Mouse (Mus musculus) gastrocnemius, adult 18-20 months (tissue): ENCODE data around the gene Atp6v1e1. TPM values are rescaled to one million over a fixed set of nuclear protein-coding genes. Genes with fewer than 3 reads are reported as not detected.
"Not testable (repeated sequence)": the region's sequence is repeated elsewhere in the genome, so short reads cannot be mapped to it uniquely, and the experiment has no call there.

Experiments
- DNase-seq: peaks from one replicate; pipeline ENCODE4 v3.0.0; 2021; ENCODE audit warnings: low spot score
- long read RNA-seq, 2 experiments: library from polyadenylated mRNA; stranded (forward); transcript quantifications; one replicate each; pipeline ENCODE4 v2.0.0; 2021
- total RNA-seq, 2 experiments: library from RNA; stranded (reverse); gene quantifications; 2 replicates each; pipeline ENCODE4 v1.2.3; 2021

The Atp6v1e1 gene
- 100 to 1,000 TPM; 129 to 137 TPM for total RNA-seq
- long read RNA-seq, experiment 1, transcript Atp6v1e1-201 (9 exons, 1,312 nt), result major isoform, 108 of 112 reads
- long read RNA-seq, experiment 1, partial matches to known transcripts, result 2 of 112 reads
- long read RNA-seq, experiment 1, other reads (novel, unspliced or antisense), result 2 of 112 reads
- long read RNA-seq, experiment 2, transcript Atp6v1e1-201 (9 exons, 1,312 nt), result major isoform, 93 of 100 reads
- long read RNA-seq, experiment 2, partial matches to known transcripts, result 1 of 100 reads
- long read RNA-seq, experiment 2, other reads (novel, unspliced or antisense), result 6 of 100 reads

DNA sequence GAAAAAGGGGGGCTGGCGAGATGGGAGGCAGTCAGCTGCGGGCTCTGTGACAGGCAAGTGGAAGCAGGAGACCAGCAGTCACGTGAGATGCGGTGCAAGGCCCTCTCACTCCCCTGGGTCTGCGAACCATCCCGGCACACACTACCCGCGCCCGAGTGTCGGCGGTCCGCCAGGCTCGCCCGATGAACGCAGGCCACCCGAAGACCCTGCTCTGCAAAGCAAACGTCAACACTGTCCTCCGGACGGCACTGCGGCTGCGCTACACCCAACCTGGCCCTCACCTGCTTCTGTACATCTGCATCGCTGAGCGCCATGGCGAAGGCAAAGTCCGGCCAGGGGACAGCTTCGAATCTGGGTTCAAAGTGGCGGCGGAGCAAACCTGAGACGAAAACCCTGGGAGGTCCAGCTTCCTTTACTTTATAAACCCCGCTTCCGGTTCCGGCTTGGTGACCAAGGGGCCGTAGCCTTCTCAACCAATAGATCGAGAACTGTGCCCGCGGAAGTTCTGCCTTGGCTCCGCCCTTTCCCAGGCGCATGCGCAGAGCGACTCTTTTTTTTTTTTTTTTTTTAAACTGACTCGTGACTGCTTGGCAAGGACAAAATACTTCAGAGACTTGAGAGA is at the start of gene Atp6v1e1:
TSS of gene Atp6v1e1 (minus strand) at position 487 of the 622 bp plus-strand sequence.
- DNase-seq, result peak; percentile 92

DNA sequence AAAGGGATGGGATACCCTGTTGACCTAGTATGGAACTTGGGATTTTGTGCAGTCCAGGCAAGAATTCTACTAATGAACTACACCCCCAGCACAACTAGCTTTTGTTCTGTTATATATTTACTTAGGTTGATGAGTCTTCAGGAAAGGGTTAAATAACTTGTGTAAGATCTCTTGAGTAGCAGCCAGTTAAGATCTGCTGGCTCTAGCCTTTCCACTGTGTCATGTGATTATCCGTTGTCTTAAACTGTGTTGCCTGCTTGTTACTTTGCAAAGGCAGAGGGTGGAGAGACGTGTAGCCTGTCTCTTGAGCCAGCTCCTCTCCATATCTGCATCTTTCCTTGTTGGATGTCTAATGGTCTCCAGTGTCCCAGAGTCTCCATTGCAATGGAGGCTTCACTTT is 48.7 kb upstream of the Atp6v1e1 start:
- DNase-seq, result no peak

DNA sequence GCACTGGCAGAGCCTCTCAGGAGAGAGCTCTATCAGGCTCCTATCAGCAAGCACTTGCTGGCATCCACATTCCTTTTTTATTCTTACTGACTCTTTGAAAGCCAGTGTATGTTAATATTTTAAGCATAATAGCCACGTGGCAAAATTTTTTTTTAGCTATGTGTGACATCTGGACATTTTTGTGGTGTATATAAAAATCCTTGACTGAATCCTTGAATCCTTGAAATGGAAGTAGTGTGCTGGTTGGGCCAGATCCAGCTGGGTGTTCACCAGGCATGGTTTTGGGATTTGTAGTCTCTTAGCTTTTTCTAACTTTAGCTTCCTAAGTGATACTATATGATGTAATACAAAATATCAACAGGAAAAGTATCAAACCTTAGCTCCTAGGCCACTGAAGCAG is 46.2 kb upstream of the Atp6v1e1 start:
- DNase-seq, result no peak

DNA sequence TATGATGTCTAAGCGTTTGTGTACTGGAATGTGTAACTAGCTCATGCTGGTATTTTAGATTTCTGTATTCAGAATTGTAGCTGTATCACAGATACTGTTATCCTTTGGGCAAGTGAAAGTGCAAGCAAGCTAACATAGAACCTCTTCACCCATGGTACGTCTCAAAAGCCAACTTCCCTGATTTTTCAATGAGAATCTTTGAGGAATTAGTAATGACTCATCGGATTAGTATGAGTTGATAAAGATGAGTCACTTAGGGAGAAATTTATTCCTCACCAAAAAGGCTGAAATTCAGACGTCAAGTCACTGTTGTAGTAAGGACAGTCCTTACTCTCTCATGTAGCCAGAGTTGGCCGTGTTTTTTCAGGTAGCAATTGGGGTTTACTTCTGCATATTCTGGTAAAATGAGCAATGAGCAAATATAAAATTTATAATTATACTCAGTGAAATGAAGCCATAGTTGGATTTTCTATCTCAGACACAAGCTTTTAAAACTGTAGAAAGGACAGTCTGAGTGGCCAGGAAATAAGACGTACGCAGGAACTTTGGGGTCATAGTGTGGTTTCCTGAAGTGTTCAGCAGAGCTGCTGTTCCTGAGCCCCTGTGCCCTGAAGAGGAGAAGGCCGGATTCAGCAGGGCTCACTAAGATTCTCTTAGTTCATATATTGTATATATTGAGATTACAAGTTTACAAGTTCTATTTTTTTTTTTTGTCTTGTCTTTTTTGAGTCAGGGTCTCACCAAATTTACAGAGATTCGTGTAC is 43.6 kb upstream of the Atp6v1e1 start:
- DNase-seq, result no peak

DNA sequence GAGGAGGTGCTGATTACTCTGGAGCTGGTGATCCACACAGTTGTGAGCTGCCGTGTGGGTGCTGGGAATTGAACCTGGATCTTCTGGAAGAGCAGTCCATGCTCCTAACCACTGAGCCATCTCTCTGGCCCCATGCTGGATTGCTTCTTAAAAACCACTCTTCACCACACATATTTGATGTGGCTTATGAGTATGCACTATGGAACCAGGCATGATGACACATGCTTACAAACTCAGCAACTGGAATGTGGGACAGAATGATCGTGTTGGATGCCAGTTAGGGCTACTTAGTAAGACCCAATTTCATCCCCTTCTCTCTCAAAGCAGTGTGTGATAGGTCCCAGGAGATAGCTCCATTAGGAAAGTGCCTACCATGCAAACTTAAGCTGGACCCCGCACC is 37.5 kb upstream of the Atp6v1e1 start:
- DNase-seq, result no peak

DNA sequence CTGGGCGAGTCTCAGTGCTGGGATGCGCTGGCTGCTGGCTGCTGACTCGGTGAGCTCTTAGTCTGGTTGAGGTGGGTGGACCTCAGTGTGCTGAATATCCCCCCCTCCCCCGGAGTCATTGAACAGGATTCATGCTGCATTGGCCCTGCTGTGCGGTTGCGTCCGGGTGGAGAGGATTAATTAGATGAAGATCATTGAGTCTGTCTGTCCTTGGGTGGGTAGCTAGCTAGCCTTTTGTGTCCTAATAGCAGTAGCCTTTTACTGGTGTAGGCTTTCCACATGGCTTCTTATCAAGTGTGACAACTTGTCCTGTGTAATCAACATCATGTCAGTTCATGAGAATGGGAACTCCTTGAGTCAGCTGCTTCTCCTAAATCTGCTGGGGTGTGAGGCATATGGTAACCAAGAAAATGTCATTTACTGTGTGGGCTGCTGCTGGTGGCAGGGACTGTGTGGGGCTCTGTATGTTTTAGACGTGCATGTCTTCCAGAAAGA is 35.7 kb upstream of the Atp6v1e1 start:
- no peak for DNase-seq

DNA sequence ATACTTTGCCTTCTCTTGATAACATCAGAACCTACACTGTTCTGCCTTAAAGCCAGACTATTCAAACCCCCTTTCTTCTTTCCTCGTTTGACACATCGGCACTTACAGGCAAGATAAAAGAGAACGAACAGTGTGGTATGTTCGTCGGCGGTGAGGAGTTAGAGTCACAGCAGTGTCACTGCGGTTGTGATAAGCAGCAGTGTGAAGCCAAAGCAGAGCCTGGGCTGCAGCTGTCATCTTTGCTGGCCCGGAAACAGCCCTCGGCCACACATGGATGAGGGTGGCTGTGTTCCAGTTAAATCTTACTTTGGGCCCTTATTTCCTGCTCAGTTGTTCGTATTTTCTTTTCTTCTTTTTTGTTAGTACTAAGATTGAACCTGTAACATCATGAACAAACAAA is 31.8 kb upstream of the Atp6v1e1 start:
- no peak for DNase-seq

DNA sequence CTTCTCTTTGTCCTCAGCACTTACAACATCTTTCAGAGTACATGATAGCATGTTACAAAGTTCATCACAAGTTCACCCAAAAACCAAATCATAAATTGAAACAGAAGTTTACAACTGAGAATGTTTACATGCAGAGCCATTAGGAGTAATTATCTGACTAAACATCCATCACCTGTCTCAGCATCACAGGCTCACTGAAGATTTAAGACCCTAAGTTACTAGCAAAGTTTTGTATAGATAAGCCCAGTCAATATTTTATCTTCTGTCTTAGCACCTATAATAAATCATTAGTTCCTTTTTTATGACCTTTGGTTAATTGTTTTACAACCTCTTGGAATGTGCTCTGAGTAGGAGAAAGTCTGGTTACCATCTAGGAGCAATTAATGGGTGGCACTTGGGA is 28.1 kb upstream of the Atp6v1e1 start:
- DNase-seq, result not testable (repeated sequence)

DNA sequence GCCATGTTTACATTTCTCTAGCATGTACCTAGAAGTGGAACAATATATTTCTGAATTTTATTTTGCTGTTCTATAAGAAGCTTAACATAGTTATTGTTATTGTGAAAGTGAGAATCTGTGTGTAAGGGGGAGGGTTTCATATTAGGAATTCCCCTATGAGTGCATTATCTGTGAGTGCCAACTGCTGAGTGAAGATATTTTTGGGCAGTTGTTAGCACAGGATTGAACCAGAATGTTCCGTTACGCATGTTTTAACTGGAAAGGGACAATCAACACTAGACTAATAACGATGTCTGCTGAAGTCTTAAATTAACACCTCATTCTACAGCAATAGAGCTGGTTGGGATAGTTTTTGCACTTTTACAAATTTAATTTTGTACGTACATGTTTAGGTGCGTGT is 19.2 kb upstream of the Atp6v1e1 start:
- DNase-seq, result no peak

DNA sequence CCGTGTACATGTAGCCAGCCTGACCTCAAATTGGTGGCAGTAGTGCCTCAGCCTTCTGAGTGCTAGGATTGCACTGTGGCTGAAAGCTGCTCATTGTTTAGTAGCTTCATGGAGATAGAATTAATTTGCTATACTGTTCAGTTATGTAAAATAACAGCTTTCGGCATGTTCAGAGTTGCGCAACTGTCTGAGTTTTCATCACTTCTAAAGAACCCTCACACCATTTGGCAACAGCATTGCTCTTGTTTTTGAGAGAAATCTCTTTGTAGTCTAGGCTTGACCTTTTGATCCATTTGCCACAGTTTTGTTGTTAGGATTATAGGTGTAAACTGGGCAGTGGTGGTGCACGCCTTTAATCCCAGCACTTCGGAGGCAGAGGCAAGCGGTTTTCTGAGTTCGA is 17.7 kb upstream of the Atp6v1e1 start:
- no peak for DNase-seq

DNA sequence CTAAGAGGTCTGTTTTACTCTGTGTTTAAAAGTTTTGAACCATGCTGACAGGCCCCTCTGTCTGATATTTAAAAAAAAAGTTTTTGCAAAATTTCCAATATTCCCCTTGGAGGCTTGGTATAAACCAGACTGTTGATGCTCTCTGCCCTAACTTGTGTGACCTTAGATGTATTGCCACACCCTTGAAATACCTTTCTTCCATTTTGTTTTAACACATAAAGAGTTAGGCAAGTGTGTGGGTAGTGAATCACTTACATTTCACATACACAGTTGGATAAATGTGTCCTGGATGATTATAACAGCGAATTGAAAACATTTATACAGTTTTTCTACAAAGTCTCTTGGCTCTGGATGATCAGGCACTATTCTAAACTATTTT is 14.5 kb upstream of the Atp6v1e1 start:
- no peak for DNase-seq

DNA sequence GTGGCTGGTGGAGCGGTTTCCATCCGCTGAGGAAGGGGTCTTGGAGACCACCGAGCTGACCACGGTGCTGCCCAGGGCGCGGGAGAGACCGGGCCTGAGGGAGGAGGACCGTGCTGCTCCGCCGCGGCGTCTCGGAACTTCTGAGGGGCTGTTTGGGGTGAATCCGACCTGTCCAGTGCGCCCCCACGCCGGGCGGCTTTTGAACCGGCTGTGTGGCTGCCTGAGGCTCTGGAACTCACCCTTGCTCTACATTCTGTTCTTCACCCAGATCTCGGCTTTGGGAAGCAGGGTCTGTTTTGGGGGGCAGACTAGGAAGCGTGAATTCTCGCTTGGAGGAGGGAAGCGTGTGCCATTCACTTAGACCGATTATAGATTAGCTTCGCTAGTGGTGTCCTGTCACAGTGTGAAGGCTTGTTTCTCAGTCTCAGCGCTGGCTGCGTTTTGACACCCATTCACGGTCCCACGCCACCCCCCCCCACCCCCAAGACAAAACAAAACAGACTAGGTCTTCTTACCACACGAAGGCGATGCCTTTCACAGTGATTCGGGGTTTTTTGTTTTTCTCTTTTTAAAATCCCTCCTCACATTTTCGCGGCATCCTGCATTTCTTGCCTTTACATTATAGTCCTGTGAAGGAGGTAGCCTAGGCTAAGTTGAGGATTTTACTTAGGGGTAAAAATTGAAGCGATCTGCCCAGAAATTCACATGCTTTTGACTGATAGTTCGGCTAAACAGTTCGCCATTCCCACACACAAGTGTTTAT is 14.0 kb upstream of the Atp6v1e1 start:
- DNase-seq, result no peak

DNA sequence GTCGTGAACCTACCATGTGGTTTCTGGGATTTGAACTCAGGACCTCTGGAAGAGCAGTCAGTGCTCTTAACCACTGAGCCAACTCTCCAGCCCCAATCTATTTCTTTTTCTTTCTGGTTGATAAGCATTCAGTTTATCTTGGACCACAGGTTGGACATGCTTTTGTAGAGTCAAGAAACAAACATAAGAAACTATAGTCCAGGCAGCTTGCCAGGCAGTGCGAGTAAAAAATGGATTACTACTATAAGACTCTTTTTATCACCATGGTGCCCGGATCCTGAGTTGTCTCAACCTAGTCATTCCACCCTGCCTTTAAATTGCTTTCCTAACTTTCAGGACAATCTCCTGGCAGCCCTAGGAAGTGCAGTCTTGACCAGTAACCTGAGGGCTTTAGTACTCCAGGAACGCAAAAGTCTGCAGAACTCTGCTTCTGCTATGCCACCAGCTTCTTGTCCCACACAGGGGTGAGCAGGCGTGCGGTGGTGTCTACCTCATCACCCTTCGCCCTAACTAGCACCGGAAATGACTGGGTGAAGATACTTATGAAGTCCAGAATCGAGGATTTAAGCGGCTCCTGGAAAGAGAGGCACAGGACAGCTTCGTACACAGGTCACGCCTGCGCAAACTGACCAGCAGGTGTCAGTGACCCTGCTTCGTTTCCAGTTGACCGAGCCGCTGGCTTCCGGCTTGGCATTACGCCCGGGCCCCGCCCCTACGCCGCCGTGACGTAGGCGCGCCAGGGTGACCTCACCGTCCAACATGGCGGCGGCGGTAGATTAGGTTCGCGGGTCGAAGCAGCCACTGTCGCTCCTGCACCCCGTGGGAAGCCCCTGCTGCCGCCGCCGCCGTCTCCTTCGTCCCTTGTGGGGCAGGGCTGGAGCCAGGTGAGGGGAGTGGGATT is 13.1 kb upstream of the Atp6v1e1 start, which contains the start of gene Bcl2l13:
TSS of gene Bcl2l13 (plus strand) at position 739 of the 901 bp plus-strand sequence.
- DNase-seq, result peak; percentile 98

DNA sequence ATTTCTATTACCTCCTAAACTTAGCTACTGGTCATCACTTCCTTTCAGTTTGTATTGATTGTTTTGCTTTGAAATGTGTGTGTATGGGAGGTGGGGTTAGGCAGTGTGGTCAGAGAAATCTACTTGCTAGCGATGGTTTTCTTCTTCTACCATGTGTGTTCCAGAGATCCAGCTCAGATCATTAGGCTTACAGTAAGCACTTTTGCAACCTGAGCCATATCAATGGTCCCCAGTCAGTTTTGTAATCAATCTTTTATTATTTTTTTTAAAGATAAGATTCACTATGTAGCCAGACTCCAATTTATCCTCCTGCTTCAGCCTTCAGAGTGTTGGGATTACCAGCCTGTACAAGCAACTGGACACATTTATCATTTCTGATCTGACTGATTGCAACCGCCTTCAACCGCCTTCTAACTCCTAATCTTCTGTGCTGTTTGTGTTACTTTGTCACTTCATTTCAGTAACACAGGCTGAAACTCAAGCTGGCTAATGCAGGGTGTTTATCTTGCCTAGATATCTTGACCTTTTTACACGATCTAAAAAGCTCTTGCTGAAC is 12.3 kb upstream of the Atp6v1e1 start:
- no peak for DNase-seq

DNA sequence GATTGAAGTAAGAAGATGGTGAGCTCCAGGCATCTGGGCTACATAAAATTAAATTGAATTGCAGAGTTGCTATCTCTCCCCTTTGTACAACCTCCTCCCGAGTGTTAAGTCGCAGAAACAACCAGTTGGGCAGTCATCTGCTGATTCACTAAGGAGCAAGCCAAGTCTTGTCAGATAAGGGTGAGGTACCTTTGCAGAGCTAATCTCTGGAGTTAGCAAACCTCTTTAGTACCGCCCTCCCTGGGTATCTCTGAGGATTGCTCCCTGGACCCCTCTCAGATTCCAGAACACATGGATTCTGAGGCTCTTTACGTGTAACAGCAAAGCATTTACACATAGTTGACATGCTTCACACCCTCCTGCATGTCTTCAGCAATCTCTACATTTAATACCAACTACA is 9.5 kb upstream of the Atp6v1e1 start:
- DNase-seq, result no peak

DNA sequence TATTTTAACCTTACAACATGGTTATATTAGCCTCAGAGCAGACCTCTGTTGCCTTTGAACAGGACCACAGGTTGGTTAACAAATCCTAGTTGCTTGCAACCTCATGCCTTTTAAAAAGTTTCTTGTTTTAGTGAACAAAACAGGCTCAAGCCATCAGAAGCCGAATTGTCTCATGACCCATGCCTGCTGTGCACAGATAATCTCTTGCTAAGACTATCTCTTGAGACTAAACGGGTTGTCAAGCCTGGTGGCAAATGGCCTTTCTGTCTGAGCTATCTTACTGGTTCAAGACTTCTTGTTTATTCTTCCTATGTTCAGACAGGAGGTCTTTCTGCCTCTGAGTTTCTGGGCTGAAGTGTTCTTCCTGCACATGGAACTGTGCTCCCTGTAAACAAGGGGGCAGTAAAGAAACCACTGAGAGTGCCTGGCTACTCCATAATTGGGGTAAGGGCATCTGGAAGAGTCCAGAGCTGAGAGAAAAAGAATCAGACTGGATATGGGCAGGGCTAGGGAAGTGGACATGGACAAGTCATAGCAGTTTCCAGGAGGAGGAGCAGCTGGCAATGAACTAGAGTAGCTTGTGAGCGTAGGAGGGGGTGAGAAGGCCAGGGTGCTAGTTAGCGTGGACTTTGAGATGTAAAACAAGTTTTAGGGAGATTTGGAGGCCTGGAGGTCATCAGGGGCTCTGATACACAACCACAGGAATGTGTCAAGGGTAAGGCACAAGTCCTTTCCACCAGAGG is 8.4 kb upstream of the Atp6v1e1 start:
- DNase-seq, result no peak

DNA sequence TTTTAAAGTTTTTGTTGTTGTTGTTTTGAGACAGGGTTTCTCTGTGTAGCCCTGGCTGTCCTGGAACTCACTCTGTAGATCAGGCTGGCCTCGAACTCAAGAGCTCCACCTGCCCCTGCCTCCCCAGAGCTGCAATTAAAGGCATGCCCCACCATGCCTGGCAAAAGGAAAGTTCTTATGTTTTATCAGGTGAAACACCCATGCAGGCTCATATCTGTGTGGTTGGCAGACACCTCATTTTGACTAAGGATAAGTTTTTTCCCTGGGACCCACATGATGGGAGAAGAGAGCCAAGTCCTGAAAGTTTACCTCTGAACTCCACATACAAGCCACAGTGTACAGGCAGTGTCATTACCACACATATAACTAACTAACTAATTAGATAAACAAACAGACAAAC is 7.5 kb upstream of the Atp6v1e1 start:
- no peak for DNase-seq

DNA sequence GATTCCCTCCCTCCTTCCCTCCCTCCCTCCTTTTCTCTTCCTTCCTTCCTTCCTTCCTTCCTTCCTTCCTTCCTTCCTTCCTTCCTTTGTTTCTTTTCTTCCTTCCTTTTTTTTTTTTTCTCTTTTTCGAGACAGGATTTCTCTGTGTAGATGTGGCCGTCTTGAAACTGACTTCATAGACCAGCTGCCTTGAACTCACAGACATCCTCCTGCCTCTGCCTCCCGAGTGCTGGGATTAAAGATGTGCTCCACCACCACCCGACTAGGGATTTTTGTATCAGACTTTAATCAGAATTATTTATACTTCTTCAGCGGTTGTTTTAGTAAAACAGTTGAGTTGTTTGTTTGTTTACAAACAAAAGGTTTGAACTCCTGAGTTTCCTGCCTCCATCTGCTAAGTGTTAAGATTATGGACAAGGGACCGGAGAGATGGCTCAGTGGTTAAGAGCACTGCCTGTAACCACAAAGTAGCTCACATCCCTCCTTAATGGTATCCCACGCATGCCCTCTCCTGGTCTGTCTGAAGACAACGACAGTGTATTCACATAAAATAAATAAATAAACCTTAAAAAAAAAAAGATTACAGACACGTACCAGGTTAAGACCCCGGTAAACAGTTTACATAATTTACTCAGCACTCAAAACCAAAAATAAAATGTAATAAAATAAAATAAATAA is 483 bp upstream of the Atp6v1e1 start:
- DNase-seq, result peak; percentile 44

DNA sequence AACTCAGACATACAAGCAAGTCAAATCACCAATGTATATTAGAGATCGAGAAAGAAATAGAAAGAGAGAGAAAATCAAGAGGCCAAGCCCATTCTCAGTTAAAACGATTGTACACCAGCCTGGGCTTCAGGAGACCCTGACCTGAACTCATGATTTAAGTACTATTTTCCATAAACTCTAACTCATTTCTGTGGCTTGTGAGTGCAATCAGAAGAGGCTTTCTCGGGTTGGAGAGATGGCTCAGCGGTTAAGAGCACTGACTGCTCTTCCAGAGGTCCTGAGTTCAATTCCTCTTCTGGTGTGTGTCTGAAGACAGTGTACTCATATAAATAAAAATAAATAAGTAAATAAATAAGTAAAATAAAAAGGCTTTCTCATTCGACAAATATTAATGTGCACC is 878 bp downstream of the Atp6v1e1 start:
- DNase-seq, result no peak
